Mouse (Mus musculus) heart, adult 2 months (tissue): ENCODE measurements around the gene Aldh3a2. TPM values are rescaled to one million over a fixed set of nuclear protein-coding genes. Genes with fewer than 3 reads are reported as not detected.
A peak's percentile ranks its signal among the peaks of the same experiment; 100 is the strongest.

ENCODE experiments used
- DNase-seq, 2 experiments: peaks; one replicate each; pipeline ENCODE4 v3.0.0; 2021
- H3K27ac ChIP-seq: fragments of 200-600 bp; 2 replicates; pipeline ENCODE4 v1.8.1; 2022
- H3K27me3 ChIP-seq: fragments of 200-500 bp; 2 replicates; pipeline ENCODE4 v1.6.1; 2012; ENCODE audit warnings: mild to moderate bottlenecking, low read length, inconsistent platforms, mixed read lengths; ENCODE audit not compliant: control insufficient read depth, insufficient read depth
- H3K36me3 ChIP-seq: fragments of 200-500 bp; 2 replicates; pipeline ENCODE4 v1.6.1; 2012; ENCODE audit warnings: low read length, inconsistent platforms; ENCODE audit not compliant: control insufficient read depth, insufficient read depth
- H3K4me1 ChIP-seq: fragments of 200-500 bp; 2 replicates; pipeline ENCODE4 v1.6.1; 2011; ENCODE audit warnings: low read length; ENCODE audit not compliant: control insufficient read depth, insufficient read depth
- H3K4me3 ChIP-seq: fragments of 200-600 bp; 2 replicates; pipeline ENCODE4 v1.8.1; 2022
- H3K79me2 ChIP-seq: fragments of 200-500 bp; replicated peaks from 2 replicates; pipeline ENCODE4 v1.6.1; 2012; ENCODE audit warnings: mild to moderate bottlenecking, inconsistent platforms, low read length, moderate library complexity, mixed read lengths; ENCODE audit not compliant: control insufficient read depth, insufficient read depth
- H3K9ac ChIP-seq: fragments of 200-500 bp; 2 replicates; pipeline ENCODE4 v1.6.1; 2012; ENCODE audit warnings: low read depth, mild to moderate bottlenecking, control low read depth, inconsistent platforms, low read length, mixed read lengths
- CTCF ChIP-seq: fragments of 200-600 bp; IDR thresholded peaks from 2 replicates; pipeline ENCODE4 v1.8.1; 2022; ENCODE audit warnings: antibody characterized with exemption, mild to moderate bottlenecking, moderate library complexity
- EP300 ChIP-seq: fragments of 200-500 bp; IDR thresholded peaks from 2 replicates; pipeline ENCODE4 v1.6.1; 2011; ENCODE audit warnings: low read depth, low read length, control low read depth; ENCODE audit not compliant: insufficient read depth
- POLR2A ChIP-seq: fragments of 200-500 bp; IDR thresholded peaks from 2 replicates; pipeline ENCODE4 v1.6.1; 2011; ENCODE audit warnings: mild to moderate bottlenecking, low read depth, low read length, control low read depth; ENCODE audit not compliant: insufficient read depth
- WGBS: fragments of 180-500 bp; shearing (Covaris S2); methylation state at CpG from one replicate; pipeline ENCODE4 v1.1.7; 2018; 5-methylcytosine and 5-hydroxymethylcytosine counted together
- intact Hi-C: fragments of 180-260 bp; cut with DNase I; formaldehyde crosslinking; loops from one replicate; pipeline ENCODE4 v1.15.1; 2025
- polyA plus RNA-seq: library from polyadenylated mRNA; depleted of rRNA; stranded (reverse); fragments of >200 nt; gene quantifications from 2 replicates; pipeline ENCODE4 v1.2.3, GENCODE M21; 2012
- total RNA-seq, 2 experiments: library from RNA; stranded (reverse); gene quantifications; 2 replicates each; pipeline ENCODE4 v1.2.3; 2021

Aldh3a2 gene
- total and polyA plus RNA-seq, 3 experiments: 26.2 to 36.4 (median 33.8) TPM

DNA sequence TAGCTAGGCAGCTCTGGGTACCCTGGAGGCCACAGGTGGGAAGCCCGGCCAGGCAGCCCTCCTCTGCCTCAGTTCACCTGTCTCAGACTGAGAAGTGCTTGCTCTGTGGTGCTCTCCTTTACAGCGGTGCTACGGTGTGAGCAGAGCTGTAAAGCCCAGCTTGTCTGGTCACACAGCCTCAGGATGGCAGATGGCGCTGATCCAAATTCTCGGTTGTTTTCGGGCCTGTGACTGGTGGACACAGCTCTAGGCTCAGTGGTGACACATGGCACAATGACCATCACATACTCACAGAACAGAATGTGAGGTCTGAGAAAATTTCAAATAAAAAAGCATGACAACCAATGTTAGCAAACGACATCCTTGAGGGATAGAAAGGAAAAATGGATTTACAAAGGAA, 22.9 kb downstream of the Aldh3a2 start:
- TF ChIP-seq CTCF (no peak), EP300 (no peak), POLR2A (no peak)
- 82% methylated on average over 7 of the region's 7 CpGs for WGBS
- H3K9ac ChIP-seq: no peak overlapping the region
- no peak overlapping the region for H3K4me3 ChIP-seq
- H3K36me3 ChIP-seq: no peaks in the 10 kb centered on the region
- peaks cover 11% of the 10 kb centered on the region for H3K4me1 ChIP-seq
- intact Hi-C loops: no loop called here
- no peak overlapping the region for H3K27ac ChIP-seq
- DNase-seq: no peak
- H3K79me2 ChIP-seq: no peaks in the 10 kb centered on the region
- H3K27me3 ChIP-seq: no peaks in the 10 kb centered on the region

DNA sequence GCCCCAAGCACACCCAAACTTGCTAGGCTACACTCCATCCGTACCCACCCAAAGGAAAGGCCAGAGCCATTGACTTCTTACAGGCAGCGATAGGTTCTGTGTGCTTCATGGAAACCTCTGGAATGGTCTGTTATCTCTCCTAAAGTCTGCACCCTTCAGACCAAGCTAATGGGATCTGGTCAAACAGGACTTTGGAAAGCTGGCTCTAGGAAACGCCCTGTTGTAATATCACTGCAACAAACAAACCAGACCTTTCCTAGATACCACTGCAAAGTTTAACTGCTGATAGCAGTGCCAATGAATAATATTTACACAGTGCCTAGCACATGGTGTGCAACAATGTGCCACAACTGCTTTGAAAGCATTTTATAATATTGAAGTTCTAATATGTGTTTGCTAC, 31.2 kb downstream of the Aldh3a2 start:
- Histone ChIP-seq H3K4me3 (no peak overlapping the region), H3K27me3 (no peaks in the 10 kb centered on the region), H3K9ac (no peak overlapping the region), H3K27ac (no peak overlapping the region), H3K79me2 (no peaks in the 10 kb centered on the region), H3K4me1 (peaks cover 2% of the 10 kb centered on the region), H3K36me3 (no peaks in the 10 kb centered on the region)
- DNase-seq: no peak
- TF ChIP-seq CTCF: no peak
- no peak for TF ChIP-seq POLR2A
- no peak for TF ChIP-seq EP300
- intact Hi-C loops: no loop called here
- WGBS: 86% methylated on average over 3 of the region's 3 CpGs

- Histone ChIP-seq H3K79me2 (no peaks in the 10 kb centered on the region), H3K4me1 (peaks cover 2% of the 10 kb centered on the region; the same call in 1 of the 2 replicates), H3K36me3 (no peaks in the 10 kb centered on the region), H3K27ac (no peak overlapping the region), H3K9ac (no peak overlapping the region), H3K27me3 (no peaks in the 10 kb centered on the region), H3K4me3 (no peak overlapping the region)
- DNase-seq: no peak
- intact Hi-C loops: loop anchor here (5.0 kb wide), 2 partner anchors 33 to 73 kb away; partner anchors contain the start of gene Aldh3a2
- WGBS: 51% methylated on average over 5 of the region's 5 CpGs
- TF ChIP-seq POLR2A (no peak), EP300 (no peak), CTCF (no peak)
These were observed 33.1 kb downstream of the Aldh3a2 start for GRCm38 (mm10) chr11:61234174-61234573.

DNA sequence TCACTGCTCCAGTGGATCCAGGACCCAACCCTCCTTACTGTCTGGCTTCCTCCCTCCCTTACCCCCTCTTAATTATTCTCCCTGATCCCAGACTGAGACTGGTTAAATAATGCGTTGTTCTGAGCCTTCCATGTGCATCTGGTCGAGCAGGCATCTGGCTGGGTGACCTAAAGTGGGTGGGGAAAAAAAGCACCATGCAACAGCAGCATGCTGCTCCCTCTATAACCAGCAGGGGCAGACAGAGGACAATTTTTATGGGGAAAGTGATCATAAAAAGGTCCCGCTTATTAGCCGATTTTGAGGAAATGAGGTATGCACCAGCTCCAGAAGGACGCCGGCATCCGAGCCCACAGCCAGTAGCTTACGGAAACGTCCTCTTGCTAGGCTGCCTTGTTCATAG, 35.9 kb downstream of the Aldh3a2 start:
- Histone ChIP-seq H3K4me1 (peaks cover 4% of the 10 kb centered on the region), H3K36me3 (no peaks in the 10 kb centered on the region), H3K4me3 (peak overlapping the region; percentile 11; the same call in 1 of the 2 replicates), H3K9ac (no peak overlapping the region), H3K27ac (peak overlapping the region; percentile 6; the same call in 1 of the 2 replicates), H3K79me2 (no peaks in the 10 kb centered on the region), H3K27me3 (no peaks in the 10 kb centered on the region)
- TF ChIP-seq CTCF: peak; percentile 96; the same call in 1 of the 2 replicates
- peak; percentile 54; the same call in 1 of the 2 replicates for TF ChIP-seq EP300
- no peak for TF ChIP-seq POLR2A
- peak; percentile 71 to 76 for DNase-seq
- WGBS: 3% methylated on average over 9 of the region's 9 CpGs
- intact Hi-C loops: loop anchor here (1.0 to 5.0 kb wide), 5 partner anchors 36 to 177 kb away; partner anchors contain the start of gene Aldh3a2

GRCm38 (mm10) chr11:61228406-61228805, 38.9 kb downstream of the Aldh3a2 start:
- intact Hi-C loops: no loop called here
- Histone ChIP-seq H3K79me2 (no peaks in the 10 kb centered on the region), H3K36me3 (no peaks in the 10 kb centered on the region), H3K9ac (no peak overlapping the region), H3K27ac (no peak overlapping the region), H3K27me3 (no peaks in the 10 kb centered on the region), H3K4me1 (peaks cover 9% of the 10 kb centered on the region), H3K4me3 (no peak overlapping the region)
- WGBS: 71% methylated on average over 3 of the region's 3 CpGs
- no peak for DNase-seq
- no peak for TF ChIP-seq POLR2A

DNA sequence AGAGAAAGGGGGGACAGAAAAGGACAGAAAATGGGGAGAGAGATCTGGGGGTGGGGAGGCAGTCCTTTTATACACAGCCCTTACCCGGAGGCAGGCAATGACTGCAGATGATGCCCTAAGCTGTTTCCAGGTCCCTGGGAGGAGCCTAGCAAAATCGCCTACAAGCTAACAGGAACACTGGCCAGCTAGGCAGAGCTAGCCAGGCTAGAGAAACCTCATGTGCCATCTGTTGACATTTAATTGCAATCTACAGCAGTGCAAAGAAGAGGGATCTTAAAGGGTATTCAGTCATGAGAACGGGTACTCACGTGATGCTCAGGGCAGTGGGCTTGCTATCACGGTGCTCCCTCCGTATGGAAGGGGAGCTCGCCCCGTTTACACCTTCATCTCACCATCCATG, 39.4 kb downstream of the Aldh3a2 start:
- 66% methylated on average over 8 of the region's 8 CpGs for WGBS
- Histone ChIP-seq H3K4me1 (peaks cover 9% of the 10 kb centered on the region), H3K27ac (no peak overlapping the region), H3K9ac (no peak overlapping the region), H3K36me3 (no peaks in the 10 kb centered on the region), H3K79me2 (no peaks in the 10 kb centered on the region), H3K4me3 (no peak overlapping the region), H3K27me3 (no peaks in the 10 kb centered on the region)
- intact Hi-C loops: loop anchor here (2.0 kb wide), 1 partner anchor 33 kb away; no protein-coding TSS in a partner anchor
- DNase-seq: no peak
- TF ChIP-seq POLR2A: no peak
- TF ChIP-seq CTCF: no peak
- TF ChIP-seq EP300: no peak
